Mouse (Mus musculus) small intestine, adult 2 months (tissue): ENCODE data around the gene Cers5.

Source experiments
- CTCF ChIP-seq: fragments of 200-500 bp; IDR thresholded peaks from 2 replicates; pipeline ENCODE4 v1.5.1; 2012; ENCODE audit warnings: low read depth, mild to moderate bottlenecking, control low read depth, inconsistent platforms, low read length, moderate library complexity, mixed read lengths; ENCODE audit not compliant: insufficient replicate concordance, insufficient read length; ENCODE audit errors: extremely low read depth
- POLR2A ChIP-seq: fragments of 200-500 bp; IDR thresholded peaks from 2 replicates; pipeline ENCODE4 v1.6.1; 2012; ENCODE audit warnings: low read depth, mild to moderate bottlenecking, control low read depth, inconsistent platforms, low read length, moderate library complexity

DNA sequence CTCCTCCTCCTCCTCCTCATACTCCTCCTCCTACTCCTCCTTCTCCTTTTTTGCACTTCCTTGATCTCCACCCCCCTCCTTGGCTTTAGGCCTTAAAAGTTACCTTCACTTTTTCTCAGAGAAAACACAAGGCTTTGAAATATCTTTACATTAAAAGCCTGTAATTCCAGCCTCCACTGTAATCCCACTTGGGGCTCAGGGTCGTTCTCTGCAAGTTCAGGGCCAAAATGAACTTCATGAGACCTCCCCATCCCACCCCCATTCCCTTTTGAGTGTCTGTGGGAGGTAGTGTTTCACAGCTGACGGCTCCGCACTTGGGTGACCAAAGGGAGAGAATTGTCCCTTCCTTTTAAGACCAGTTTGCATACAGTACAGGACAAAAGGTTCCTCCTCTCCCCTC, 240 bp upstream of the Cers5 start:
- TF ChIP-seq CTCF (no peak), POLR2A (no peak)
